Mouse (Mus musculus) lung, adult 2 months (tissue): ENCODE data around the gene Shank2. TPM values are rescaled to one million over a fixed set of nuclear protein-coding genes. Genes with fewer than 3 reads are reported as not detected.

Source experiments
- DNase-seq: peaks from one replicate; pipeline ENCODE4 v3.0.0; 2022
- H3K4me1 ChIP-seq: fragments of 200-500 bp; 2 replicates; pipeline ENCODE4 v1.6.1; 2011; ENCODE audit warnings: low read length; ENCODE audit not compliant: control insufficient read depth, insufficient read depth
- H3K4me3 ChIP-seq: fragments of 200-500 bp; replicated peaks from 2 replicates; pipeline ENCODE3; 2011; ENCODE audit warnings: low read depth, mild to moderate bottlenecking, control low read depth, low read length; ENCODE audit errors: extremely low read depth
- CTCF ChIP-seq: fragments of 200-500 bp; IDR thresholded peaks from 2 replicates; pipeline ENCODE4 v1.5.1; 2011; ENCODE audit warnings: mild to moderate bottlenecking, low read length, control low read depth; ENCODE audit not compliant: insufficient read depth
- POLR2A ChIP-seq: fragments of 200-500 bp; IDR thresholded peaks from 2 replicates; pipeline ENCODE4 v1.6.1; 2011; ENCODE audit warnings: low read depth, mild to moderate bottlenecking, control low read depth, low read length, borderline replicate concordance; ENCODE audit errors: extremely low read depth
- WGBS: fragments of 180-500 bp; shearing (Covaris S2); methylation state at CpG from one replicate; pipeline ENCODE4 v1.1.7; 2018; 5-methylcytosine and 5-hydroxymethylcytosine counted together
- polyA plus RNA-seq: library from polyadenylated mRNA; depleted of rRNA; stranded (reverse); fragments of >200 nt; gene quantifications from 2 replicates; pipeline ENCODE4 v1.2.3, GENCODE M21; 2012

The Shank2 gene
- polyA plus RNA-seq, 1 experiment = 3.5 TPM

GRCm38 (mm10) chr7:144411967-144412906 lies 410.5 kb downstream of the Shank2 start:
- WGBS = 41% methylated on average over 22 of the region's 22 CpGs
- TF ChIP-seq POLR2A (no peak), CTCF (no peak)
- DNase-seq = no peak
- Histone ChIP-seq H3K4me3 (no peak overlapping the region), H3K4me1 (no peaks in the 10 kb centered on the region)

DNA sequence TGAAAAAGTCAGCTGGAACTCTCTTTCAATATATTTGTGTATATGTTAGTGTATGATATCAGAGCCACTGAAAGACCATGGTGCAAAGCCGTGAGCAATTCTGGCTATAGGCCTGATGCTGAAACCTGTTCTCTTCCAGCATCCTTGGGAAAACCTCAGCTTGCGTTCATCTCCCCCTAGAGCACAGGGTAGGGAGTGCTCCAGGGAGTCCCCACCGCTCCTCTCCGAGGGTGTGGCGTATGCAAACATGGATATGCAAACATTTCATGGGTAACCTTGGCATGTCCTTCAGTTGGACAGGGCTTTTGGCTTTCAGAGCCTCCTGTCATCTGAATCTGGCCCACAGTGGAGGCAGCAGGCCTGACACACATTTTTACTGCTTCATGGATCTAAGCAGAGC lies 412.9 kb downstream of the Shank2 start:
- Histone ChIP-seq H3K4me1 (no peaks in the 10 kb centered on the region), H3K4me3 (no peak overlapping the region)
- 71% methylated on average over 5 of the region's 5 CpGs for WGBS
- 0 out of 2 replicates have a peak, but pooled peaks have one; percentile 4 for TF ChIP-seq CTCF
- no peak for TF ChIP-seq POLR2A
- no peak for DNase-seq

- 66% methylated on average over 4 of the region's 4 CpGs for WGBS
- Histone ChIP-seq H3K4me1 (no peaks in the 10 kb centered on the region), H3K4me3 (no peak overlapping the region)
- DNase-seq = no peak
- TF ChIP-seq CTCF (peak; percentile 5; the same call in 1 of the 2 replicates), POLR2A (no peak)
These were observed 414.1 kb downstream of the Shank2 start for GRCm38 (mm10) chr7:144415795-144416194.

- TF ChIP-seq POLR2A (no peak), CTCF (no peak)
- no peaks in the 10 kb centered on the region for H3K4me1 ChIP-seq
- no peak for DNase-seq
- H3K4me3 ChIP-seq = no peak overlapping the region
- WGBS = 58% methylated on average over 2 of the region's 2 CpGs
These were observed 415.5 kb downstream of the Shank2 start for GRCm38 (mm10) chr7:144417234-144417633.

DNA sequence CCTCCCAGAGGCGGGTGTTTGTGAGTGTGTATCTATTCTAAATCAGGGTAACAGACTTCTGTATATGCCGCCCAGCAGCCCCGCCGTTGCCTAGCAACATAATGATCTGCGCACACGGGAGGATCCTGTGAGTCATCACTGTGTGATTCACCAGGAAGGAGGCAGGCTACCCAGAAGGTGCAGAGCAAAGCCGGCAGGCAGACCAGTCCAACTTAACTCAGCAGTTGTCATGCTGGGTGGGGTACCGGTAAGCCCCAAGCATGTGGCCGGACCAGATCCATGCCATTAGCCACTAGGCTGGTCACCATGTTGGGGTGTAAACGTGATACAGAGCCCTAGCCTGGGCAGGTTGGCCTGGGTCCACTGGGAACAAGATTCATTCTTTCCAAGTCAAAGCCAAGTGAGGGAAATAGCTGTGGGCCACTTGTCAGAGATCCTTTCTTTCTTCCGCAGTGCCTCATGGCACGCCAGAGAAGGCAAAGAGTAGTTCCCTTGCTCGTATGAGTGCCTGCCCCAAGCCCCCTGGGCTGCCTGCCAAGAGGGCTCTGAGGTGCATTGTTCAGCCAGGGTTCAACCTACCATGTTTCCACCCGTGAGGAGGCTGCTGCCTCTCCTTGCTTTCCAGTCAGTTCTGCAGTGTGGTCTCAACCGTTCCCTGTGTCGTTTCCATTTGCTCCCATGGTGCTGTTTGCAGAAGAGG lies 416.1 kb downstream of the Shank2 start:
- Histone ChIP-seq H3K4me1 (no peaks in the 10 kb centered on the region), H3K4me3 (no peak overlapping the region)
- no peak for TF ChIP-seq CTCF
- no peak for TF ChIP-seq POLR2A
- 24% methylated on average over 16 of the region's 16 CpGs for WGBS
- DNase-seq = no peak

GRCm38 (mm10) chr7:144420552-144420951 lies 418.8 kb downstream of the Shank2 start:
- H3K4me1 ChIP-seq = no peaks in the 10 kb centered on the region
- H3K4me3 ChIP-seq = no peak overlapping the region
- no peak for DNase-seq
- TF ChIP-seq POLR2A = no peak
- no peak for TF ChIP-seq CTCF
- 29% methylated on average over 16 of the region's 16 CpGs for WGBS

- WGBS = 66% methylated on average over 6 of the region's 6 CpGs
- no peak overlapping the region for H3K4me3 ChIP-seq
- no peak for DNase-seq
- no peaks in the 10 kb centered on the region for H3K4me1 ChIP-seq
- TF ChIP-seq CTCF = no peak
These were observed 419.8 kb downstream of the Shank2 start for GRCm38 (mm10) chr7:144421478-144421877.

DNA sequence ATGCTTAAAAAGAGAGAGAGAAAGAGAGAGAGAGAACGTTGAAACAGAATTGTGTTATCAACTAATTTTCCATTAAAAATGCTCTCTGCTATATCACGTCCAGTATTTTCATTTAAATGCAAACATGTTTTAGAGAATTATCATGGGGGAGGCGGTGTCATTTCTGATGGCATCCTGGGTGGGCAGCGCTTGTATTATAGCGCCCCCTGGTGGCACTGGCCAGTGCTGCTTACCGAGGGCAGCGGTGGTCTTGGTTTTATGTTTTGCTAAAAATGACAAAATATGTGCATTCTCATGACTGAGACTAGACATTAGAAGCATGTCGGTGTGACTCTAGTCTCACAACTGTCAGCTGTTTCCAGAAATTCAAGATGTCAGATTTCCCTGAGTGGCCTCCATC lies 424.2 kb downstream of the Shank2 start:
- TF ChIP-seq POLR2A = no peak
- peak; percentile 68 for TF ChIP-seq CTCF
- Histone ChIP-seq H3K4me3 (no peak overlapping the region), H3K4me1 (no peaks in the 10 kb centered on the region)
- DNase-seq = peak; percentile 53
- 10% methylated on average over 8 of the region's 8 CpGs for WGBS

- H3K4me3 ChIP-seq = no peak overlapping the region
- H3K4me1 ChIP-seq = no peaks in the 10 kb centered on the region
- no peak for TF ChIP-seq POLR2A
- TF ChIP-seq CTCF = no peak
- DNase-seq = no peak
- 82% methylated on average over 3 of the region's 3 CpGs for WGBS
These were observed 424.9 kb downstream of the Shank2 start for GRCm38 (mm10) chr7:144426594-144426993.

- Histone ChIP-seq H3K4me1 (no peaks in the 10 kb centered on the region), H3K4me3 (no peak overlapping the region)
- WGBS = 79% methylated on average over 3 of the region's 3 CpGs
- no peak for DNase-seq
- TF ChIP-seq CTCF (peak; percentile 28; the same call in 1 of the 2 replicates), POLR2A (no peak)
These were observed 425.7 kb downstream of the Shank2 start for GRCm38 (mm10) chr7:144427460-144427859.
